Mouse (Mus musculus): ENCODE data around the gene Arf3. TPM values are rescaled to one million over a fixed set of nuclear protein-coding genes. Genes with fewer than 3 reads are reported as not detected.

Gene Arf3
- polyA plus RNA-seq, 1 experiment: 166 TPM

GRCm38 (mm10) chr15:98689682-98690081 is 73.3 kb downstream of the Arf3 start:
- 81% methylated on average over 2 of the region's 2 CpGs for WGBS
- Histone ChIP-seq H3K4me3 (replicated peaks; ENCODE audit: extremely low read depth, low read depth, low read length) (no peak overlapping the region), H3K4me1 (ENCODE audit: control insufficient read depth, insufficient read depth, low read length) (peaks cover 4% of the 10 kb centered on the region; the same call in 1 of the 2 replicates)
- TF ChIP-seq CTCF (IDR thresholded peaks at IDR 0.05; ENCODE audit: insufficient read depth, low read length) (no peak), POLR2A (IDR thresholded peaks at IDR 0.05; ENCODE audit: borderline replicate concordance, extremely low read depth, low read depth, low read length) (no peak)
- DNase-seq: no peak

Other genes with a start within 250 kb of the Arf3 start
- 26.7 and 32.1 TPM in 2 replicates for gene Kansl2, start 228.9 kb downstream of the Arf3 start, polyA plus RNA-seq (2012; rRNA removed)
- 10.4 and 13.0 TPM in 2 replicates for gene Ccnt1, start 192.3 kb downstream of the Arf3 start, polyA plus RNA-seq (2012; rRNA removed)
- gene 4930415O20Rik, start 192.2 kb downstream of the Arf3 start, polyA plus RNA-seq (2012; rRNA removed): not detected in 2 replicates
- 52.3 and 62.8 TPM in 2 replicates for gene Adcy6, start 153.1 kb downstream of the Arf3 start, polyA plus RNA-seq (2012; rRNA removed)
- 34.1 and 37.1 TPM in 2 replicates for gene Cacnb3, start 132.4 kb downstream of the Arf3 start, polyA plus RNA-seq (2012; rRNA removed)
- gene Ddx23, start 100.3 kb downstream of the Arf3 start, polyA plus RNA-seq (2012; rRNA removed): 28.4 and 38.9 TPM in 2 replicates
- 19.6 and 23.6 TPM in 2 replicates for gene Rnd1, start 85.8 kb downstream of the Arf3 start, polyA plus RNA-seq (2012; rRNA removed)
- gene Ccdc65, start 55.0 kb downstream of the Arf3 start, polyA plus RNA-seq (2012; rRNA removed): 3.1 and 3.6 TPM in 2 replicates
- gene Fkbp11, start 35.0 kb downstream of the Arf3 start, polyA plus RNA-seq (2012; rRNA removed): 11.1 and 12.5 TPM in 2 replicates
- 21.8 and 37.4 TPM in 2 replicates for gene Wnt10b, start 14.9 kb upstream of the Arf3 start, polyA plus RNA-seq (2012; rRNA removed)
- not detected in 2 replicates for gene Wnt1, start 26.6 kb upstream of the Arf3 start, polyA plus RNA-seq (2012; rRNA removed)
- 0.21 and 0.31 TPM in 2 replicates for gene Ddn, start 46.3 kb upstream of the Arf3 start, polyA plus RNA-seq (2012; rRNA removed)
- gene Prkag1, start 68.3 kb upstream of the Arf3 start, polyA plus RNA-seq (2012; rRNA removed): 51.0 and 62.8 TPM in 2 replicates
- 24.7 and 36.0 TPM in 2 replicates for gene Kmt2d, start 108.0 kb upstream of the Arf3 start, polyA plus RNA-seq (2012; rRNA removed)
- gene Rhebl1, start 131.3 kb upstream of the Arf3 start, polyA plus RNA-seq (2012; rRNA removed): 5.4 and 5.6 TPM in 2 replicates
- 2.5 and 2.8 TPM in 2 replicates for gene Dhh, start 135.3 kb upstream of the Arf3 start, polyA plus RNA-seq (2012; rRNA removed)
- gene Lmbr1l, start 155.0 kb upstream of the Arf3 start, polyA plus RNA-seq (2012; rRNA removed): 56.0 and 72.1 TPM in 2 replicates
- 1,081 and 1,265 TPM in 2 replicates for gene Tuba1b, start 171.4 kb upstream of the Arf3 start, polyA plus RNA-seq (2012; rRNA removed)
- gene Gm49450, start 190.3 kb upstream of the Arf3 start, polyA plus RNA-seq (2012; rRNA removed): 0.17 and 298 TPM in 2 replicates
- 617 and 959 TPM in 2 replicates for gene Tuba1a, start 190.5 kb upstream of the Arf3 start, polyA plus RNA-seq (2012; rRNA removed)